Mouse (Mus musculus) hematopoietic stem cell, adult 5-6 weeks (primary cell): ENCODE data around the gene 4930596D02Rik. TPM values are rescaled to one million over a fixed set of nuclear protein-coding genes. Genes with fewer than 3 reads are reported as not detected.

ENCODE experiments used
- ATAC-seq, 2 experiments: fragments of 125-278 bp in 1 of 2; replicated peaks in 1 of 2; 2 replicates each; pipeline ENCODE4 v1.8.0; 2016 to 2017; ENCODE audit warnings: inconsistent platforms in 2 of 2, mild to moderate bottlenecking in 2 of 2, moderate number of reproducible peaks in 2 of 2, low read depth in 1 of 2, moderate TSS enrichment in 1 of 2; ENCODE audit not compliant: low FRiP score in 2 of 2, poor library complexity in 2 of 2, severe bottlenecking in 2 of 2, insufficient read depth in 1 of 2, low TSS enrichment in 1 of 2
- total RNA-seq: library from RNA; stranded (forward); fragments of 172-1452, 232-1000 nt; gene quantifications from 2 replicates; pipeline ENCODE4 v1.2.3, GENCODE M21; 2017

The 4930596D02Rik gene
- not detected in 2 replicates for total RNA-seq

DNA sequence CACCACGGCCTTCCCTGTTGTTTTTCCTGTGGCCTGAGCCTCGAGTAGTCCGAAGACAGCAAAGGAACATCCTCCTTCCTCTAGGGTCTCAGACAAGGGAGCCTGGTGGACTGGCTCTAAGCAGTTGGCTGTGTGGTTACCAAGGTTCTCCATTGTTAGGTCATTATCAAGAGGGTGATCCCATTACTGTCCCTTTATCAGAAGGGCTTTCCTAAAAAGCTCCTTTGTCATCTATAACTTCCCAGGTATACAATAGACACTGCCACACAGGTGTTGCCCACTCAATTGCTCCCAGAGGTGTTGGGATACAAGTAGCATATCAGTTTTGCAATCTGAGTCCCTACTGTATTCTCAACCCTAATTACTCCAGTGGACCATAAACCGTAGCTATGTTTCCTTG, at the start of gene 4930596D02Rik:
TSS of gene 4930596D02Rik (minus strand) at position 101 of the 400 bp plus-strand sequence.
- ATAC-seq = no peak

DNA sequence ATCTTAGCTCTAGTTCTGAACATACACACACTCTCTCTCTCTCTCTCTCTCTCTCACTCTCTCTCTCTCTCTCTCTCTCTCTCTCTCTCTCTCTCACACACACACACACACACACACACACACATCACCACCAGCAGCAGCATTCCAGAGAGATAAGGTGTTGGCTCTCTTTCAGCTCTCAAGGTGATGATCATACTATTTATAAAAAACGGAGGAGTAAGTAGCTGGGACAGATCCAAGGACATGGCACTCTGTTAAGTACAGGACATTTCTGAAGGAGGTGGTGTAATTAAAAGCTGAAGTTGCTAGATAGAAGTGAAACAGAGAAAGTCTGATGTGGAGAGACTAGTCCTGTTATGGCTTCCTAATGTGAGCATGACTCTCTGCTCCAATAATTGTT, 41.5 kb upstream of the 4930596D02Rik start:
- ATAC-seq = no peak

DNA sequence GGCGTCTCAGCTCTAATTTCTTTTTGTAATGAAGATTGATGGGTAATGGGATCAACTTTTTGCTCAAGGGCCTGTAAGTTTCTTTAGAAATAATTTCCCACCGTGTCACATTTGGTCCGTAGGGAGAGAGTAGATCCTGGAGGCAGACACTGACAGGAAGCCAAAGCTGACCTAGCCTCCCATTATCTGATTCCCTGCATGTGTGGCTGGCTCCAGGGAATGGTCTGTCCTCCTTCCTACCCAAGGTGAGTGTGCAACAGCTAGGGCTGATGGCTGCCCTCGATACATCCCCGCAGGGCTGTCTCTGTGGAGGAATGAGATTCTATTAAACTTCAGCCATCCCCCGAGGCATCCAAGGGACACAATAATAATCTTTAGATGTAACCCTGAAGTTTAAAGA, 33.5 kb upstream of the 4930596D02Rik start:
- ATAC-seq = no peak

DNA sequence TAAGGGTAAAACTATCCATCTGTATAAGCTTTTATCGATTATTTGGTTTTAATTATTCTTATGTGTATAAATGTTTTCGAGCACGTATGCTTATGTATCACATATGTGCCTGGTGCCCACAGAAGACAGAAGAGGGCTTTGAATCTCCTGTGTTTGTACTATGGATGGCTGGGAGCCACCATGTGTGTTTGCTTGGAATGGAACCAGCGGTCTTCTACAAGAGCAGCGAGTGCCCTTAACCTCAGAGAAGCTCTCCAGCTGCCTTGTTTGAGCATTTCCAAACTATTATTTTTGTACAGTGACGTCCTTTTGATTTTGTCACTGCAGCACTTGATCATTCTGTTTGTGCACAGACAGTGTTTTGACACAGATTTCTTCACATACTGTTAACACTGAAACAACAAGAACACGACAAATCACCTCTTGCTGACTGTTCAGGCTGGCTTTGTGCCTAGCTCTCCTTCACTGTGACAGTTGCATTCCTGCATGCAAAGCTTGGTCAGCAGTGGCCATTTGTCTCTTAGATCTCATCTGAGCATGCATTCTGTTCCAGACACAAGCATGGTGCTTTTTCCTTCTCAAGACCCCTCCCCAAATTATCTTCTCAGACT, 30.4 kb upstream of the 4930596D02Rik start:
- ATAC-seq = no peak

DNA sequence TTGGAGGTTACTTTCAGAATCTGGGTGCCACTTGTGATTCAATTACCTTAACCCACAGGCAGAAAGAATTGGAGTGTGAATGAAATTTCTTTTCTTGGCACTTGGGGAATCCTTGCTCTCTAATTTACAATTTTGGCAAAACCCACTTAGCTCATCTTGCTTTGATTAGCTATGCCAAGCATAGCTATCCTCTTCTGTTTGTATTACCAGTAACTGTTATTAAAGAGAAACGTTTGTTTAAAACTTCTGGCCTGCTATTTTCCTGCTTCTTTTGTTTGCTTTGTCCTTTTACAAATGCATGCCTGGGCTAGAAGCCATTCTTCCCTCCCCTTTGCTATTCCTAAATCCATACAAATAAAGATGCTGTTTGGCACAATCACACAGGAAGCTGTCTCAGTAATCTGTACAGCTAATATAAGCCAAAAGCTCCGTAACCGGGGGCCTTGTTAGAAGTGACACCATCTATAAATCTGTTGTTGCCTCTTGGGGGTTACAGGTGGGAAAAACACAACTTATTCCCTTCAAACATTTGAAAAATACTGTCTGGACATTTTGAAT, 19.0 kb downstream of the 4930596D02Rik start:
- ATAC-seq = no peak

DNA sequence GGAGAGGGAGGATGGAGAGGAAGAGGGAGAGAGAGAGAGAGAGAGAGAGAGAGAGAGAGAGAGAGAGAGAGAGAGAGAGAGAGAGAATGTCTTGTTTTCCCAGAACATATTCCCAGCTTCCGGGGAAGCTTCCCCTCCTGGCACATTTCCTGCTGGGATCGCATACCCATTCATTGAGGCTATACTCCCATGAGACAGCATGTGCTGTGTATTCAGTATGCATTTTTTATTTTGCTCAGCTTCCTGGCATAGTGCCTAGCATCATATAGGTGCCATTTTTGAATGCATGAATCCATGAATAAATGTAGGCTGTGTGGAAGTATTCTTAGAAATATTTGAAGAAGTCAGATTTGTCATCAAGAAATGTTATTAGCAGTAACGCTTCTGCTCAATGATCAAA, 31.7 kb downstream of the 4930596D02Rik start:
- ATAC-seq = no peak

DNA sequence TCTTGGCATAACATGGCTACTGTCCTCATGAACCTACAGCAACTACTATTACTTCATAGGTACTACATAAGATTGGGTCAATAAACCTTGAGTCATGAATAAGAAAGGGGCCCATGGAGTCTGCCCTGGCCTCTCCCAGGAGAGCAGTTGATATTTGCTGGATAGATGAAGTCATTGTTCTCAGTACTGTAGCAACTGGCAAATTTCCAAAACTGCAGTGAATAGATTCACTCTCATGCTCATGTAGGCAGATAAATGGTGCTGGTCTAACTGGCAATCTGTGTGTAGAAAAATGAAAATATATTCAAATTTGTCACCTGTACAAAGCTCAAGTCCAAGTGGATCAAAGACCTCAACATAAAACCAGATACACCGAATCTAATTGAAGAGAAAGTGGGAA, 38.5 kb downstream of the 4930596D02Rik start:
- ATAC-seq = no peak
